Mouse (Mus musculus) liver, embryonic 14.5 days (tissue): ENCODE data around the gene Acbd6. TPM values are rescaled to one million over a fixed set of nuclear protein-coding genes. Genes with fewer than 3 reads are reported as not detected.

Source experiments
- ATAC-seq: fragments of 200-750 bp; cut with Nextera tagmentation; 2 replicates; pipeline ENCODE4 v1.8.0; 2017; ENCODE audit warnings: moderate number of reproducible peaks, mild to moderate bottlenecking, moderate library complexity; ENCODE audit not compliant: insufficient read depth
- DNase-seq, 3 experiments: peaks; one replicate each; pipeline ENCODE4 v3.0.0-alpha.2; 2012 to 2013; ENCODE audit warnings: low read depth in 3 of 3, low spot score in 3 of 3
- H3K27ac ChIP-seq: fragments of 300-500 bp; sonication (generic); 2 replicates; pipeline ENCODE4 v1.5.1; 2014; ENCODE audit warnings: moderate library complexity, mild to moderate bottlenecking, control low read depth, inconsistent platforms
- H3K27me3 ChIP-seq: fragments of 300-500 bp; sonication (generic); 2 replicates; pipeline ENCODE4 v1.6.1; 2014; ENCODE audit warnings: mild to moderate bottlenecking, low read length, moderate library complexity; ENCODE audit not compliant: control insufficient read depth, insufficient read depth
- H3K36me3 ChIP-seq: fragments of 300-500 bp; sonication (generic); replicated peaks from 2 replicates; pipeline ENCODE4 v1.6.1; 2014; ENCODE audit warnings: low read depth; ENCODE audit not compliant: control insufficient read depth, insufficient read depth
- H3K4me1 ChIP-seq, 2 experiments: fragments of 200-500 bp in 1 of 2; fragments of 300-500 bp in 1 of 2; sonication (generic) in 1 of 2; replicated peaks; 2 replicates each; pipeline ENCODE4 v1.6.1; 2012 to 2014; ENCODE audit warnings: antibody characterized with exemption in 1 of 2, inconsistent platforms in 1 of 2, low read length in 1 of 2; ENCODE audit not compliant: control insufficient read depth in 2 of 2, insufficient read depth in 2 of 2
- H3K4me2 ChIP-seq: fragments of 300-500 bp; sonication (generic); 2 replicates; pipeline ENCODE4 v1.6.1; 2014; ENCODE audit warnings: low read depth, mild to moderate bottlenecking, control low read depth, moderate library complexity
- H3K4me3 ChIP-seq, 2 experiments: fragments of 200-500 bp in 1 of 2; fragments of 300-500 bp in 1 of 2; sonication (generic) in 1 of 2; 2 replicates each; pipeline ENCODE4 v1.5.1; 2012 to 2014; ENCODE audit warnings: low read depth in 2 of 2, low read length in 2 of 2, mild to moderate bottlenecking in 2 of 2, control low read depth in 1 of 2, inconsistent platforms in 1 of 2, moderate library complexity in 1 of 2; ENCODE audit not compliant: insufficient read depth in 1 of 2
- H3K9ac ChIP-seq: fragments of 300-500 bp; sonication (generic); replicated peaks from 2 replicates; pipeline ENCODE4 v1.6.1; 2014; ENCODE audit warnings: mild to moderate bottlenecking, control low read depth, moderate library complexity
- H3K9me3 ChIP-seq: fragments of 300-500 bp; sonication (generic); 2 replicates; pipeline ENCODE4 v1.6.1; 2016; ENCODE audit warnings: low read length, mixed read lengths; ENCODE audit not compliant: control insufficient read depth
- CTCF ChIP-seq: IDR thresholded peaks from 2 replicates; pipeline ENCODE4 v1.5.1; 2016; ENCODE audit warnings: antibody characterized with exemption, low read depth, control low read depth
- EP300 ChIP-seq: IDR thresholded peaks from 2 replicates; pipeline ENCODE4 v1.6.1; 2016; ENCODE audit warnings: antibody characterized with exemption, low read depth
- WGBS: fragments of 180-500 bp; shearing (Covaris S2); extraction: QIAGEN DNeasy Blood & Tissue Kit; methylation state at CpG from one replicate; pipeline ENCODE4 v1.1.7; 2014; ENCODE audit not compliant: insufficient replicate concordance; 5-methylcytosine and 5-hydroxymethylcytosine counted together
- polyA plus RNA-seq, 2 experiments: library from polyadenylated mRNA; depleted of rRNA in 1 of 2; stranded (reverse) in 1 of 2; unstranded in 1 of 2; fragments of >200 nt; fragmentation: Nextera tagmentation in 1 of 2; extraction: Ambion mirVana in 1 of 2; gene quantifications; 2 replicates each; pipeline versions ENCODE4 v1.2.1 to v1.2.3; 2012 to 2014

Acbd6 gene
- polyA plus RNA-seq, 2 experiments, result 36.6 to 40.0 TPM

GRCm38 (mm10) chr1:155569340-155569739 is 11.4 kb downstream of the Acbd6 start:
- Histone ChIP-seq H3K27me3 (no peaks in the 10 kb centered on the region), H3K4me1 (no peaks in the 10 kb centered on the region), H3K4me3 (no peak overlapping the region), H3K9me3 (no peaks in the 10 kb centered on the region), H3K27ac (no peak overlapping the region), H3K9ac (no peak overlapping the region), H3K4me2 (no peak overlapping the region), H3K36me3 (peaks cover 24% of the 10 kb centered on the region)
- 77% methylated on average over 4 of the region's 4 CpGs for WGBS
- no peak for DNase-seq
- TF ChIP-seq CTCF (no peak), EP300 (no peak)
- ATAC-seq, result no peak

- Histone ChIP-seq H3K27ac (no peak overlapping the region), H3K9ac (no peak overlapping the region), H3K36me3 (peaks cover 6% of the 10 kb centered on the region; the same call in 1 of the 2 replicates), H3K27me3 (no peaks in the 10 kb centered on the region), H3K9me3 (no peaks in the 10 kb centered on the region), H3K4me2 (no peak overlapping the region), H3K4me3 (no peak overlapping the region), H3K4me1 (no peaks in the 10 kb centered on the region)
- ATAC-seq (no peak), DNase-seq (peak in 1 of 3 experiments; percentile 39)
- WGBS, result 36% methylated on average over 7 of the region's 7 CpGs
- TF ChIP-seq EP300, result no peak
- peak; percentile 64; the same call in 1 of the 2 replicates for TF ChIP-seq CTCF
Measured at GRCm38 (mm10) chr1:155574966-155575673, 17.2 kb downstream of the Acbd6 start.

GRCm38 (mm10) chr1:155576432-155576831 is 18.5 kb downstream of the Acbd6 start:
- H3K4me2 ChIP-seq, result no peak overlapping the region

GRCm38 (mm10) chr1:155577316-155577715 is 19.4 kb downstream of the Acbd6 start:
- Histone ChIP-seq H3K36me3 (0 out of 2 replicates have a peak, but pooled peaks cover 1% of the 10 kb centered on the region), H3K27ac (no peak overlapping the region), H3K4me1 (no peaks in the 10 kb centered on the region), H3K4me2 (no peak overlapping the region), H3K27me3 (no peaks in the 10 kb centered on the region), H3K9me3 (no peaks in the 10 kb centered on the region), H3K9ac (no peak overlapping the region), H3K4me3 (no peak overlapping the region)
- 65% methylated on average over 2 of the region's 2 CpGs for WGBS
- no peak for ATAC-seq
- DNase-seq, result no peak
- TF ChIP-seq CTCF (no peak), EP300 (no peak)

More at GRCm38 (mm10) chr1:155576432-155576831, 18.5 kb downstream of the Acbd6 start:
- Histone ChIP-seq H3K9ac (no peak overlapping the region), H3K27me3 (no peaks in the 10 kb centered on the region), H3K27ac (no peak overlapping the region), H3K4me1 (no peaks in the 10 kb centered on the region), H3K4me3 (no peak overlapping the region), H3K36me3 (peaks cover 6% of the 10 kb centered on the region; the same call in 1 of the 2 replicates), H3K9me3 (no peaks in the 10 kb centered on the region)
- 26% methylated on average over 2 of the region's 2 CpGs for WGBS
- ATAC-seq (no peak), DNase-seq (peak in 2 of 3 experiments; percentile 41 to 47)
- TF ChIP-seq CTCF (peak; percentile 66; the same call in 1 of the 2 replicates), EP300 (no peak)

GRCm38 (mm10) chr1:155587961-155588360 is 30.0 kb downstream of the Acbd6 start:
- no peaks in the 10 kb centered on the region for H3K4me1 ChIP-seq
- no peaks in the 10 kb centered on the region for H3K36me3 ChIP-seq
- no peaks in the 10 kb centered on the region for H3K9me3 ChIP-seq
- WGBS, result 66% methylated on average over 2 of the region's 2 CpGs
- H3K27me3 ChIP-seq, result no peaks in the 10 kb centered on the region
- no peak overlapping the region for H3K4me2 ChIP-seq
- H3K27ac ChIP-seq, result no peak overlapping the region
- H3K4me3 ChIP-seq, result no peak overlapping the region
- DNase-seq (no peak), ATAC-seq (no peak)
- no peak overlapping the region for H3K9ac ChIP-seq
- TF ChIP-seq EP300 (no peak), CTCF (no peak)
